Mouse (Mus musculus): ENCODE results near the gene Angel1.

DNA sequence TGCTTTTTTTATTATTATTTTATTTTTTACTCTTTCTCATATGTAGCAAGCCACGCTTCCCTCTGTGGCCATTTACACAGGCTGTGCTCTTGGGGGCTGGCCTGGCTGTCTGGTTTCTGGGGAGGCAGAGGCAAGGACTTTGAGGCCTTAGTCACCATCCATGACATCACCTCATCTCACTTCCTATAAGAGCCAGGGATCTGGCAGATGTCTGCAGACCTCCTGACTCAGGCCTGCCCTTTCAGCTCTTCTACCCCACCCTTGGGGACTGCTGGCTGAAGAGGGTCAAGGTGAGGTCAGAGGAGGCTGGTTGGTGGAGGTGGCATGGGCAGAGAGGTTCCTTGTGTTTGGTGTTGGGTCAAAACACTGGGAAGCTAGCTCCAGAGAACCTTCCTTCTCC lies 31.8 kb downstream of the Angel1 start:
- TF ChIP-seq CTCF (IDR thresholded peaks at IDR 0.05) (no peak), EP300 (IDR thresholded peaks at IDR 0.05) (no peak)

Data from lung, postnatal 0 days (tissue).